Mouse (Mus musculus) megakaryocyte-erythroid progenitor cell, adult 5 weeks (primary cell): ENCODE results near the gene Actbl2. TPM values are rescaled to one million over a fixed set of nuclear protein-coding genes. Genes with fewer than 3 reads are reported as not detected.

Experiments used
- polyA plus RNA-seq: library from polyadenylated mRNA; stranded (reverse); fragments of >175 nt; gene quantifications from 2 replicates; pipeline ENCODE4 v1.2.3, GENCODE M21; 2012

Gene Actbl2
- not detected in 2 replicates for polyA plus RNA-seq

GRCm38 (mm10) chr13:111254713-111255112 is at the start of gene Actbl2:
TSS of gene Actbl2 (plus strand) at chr13:111255013.

Other genes with a start within 250 kb of the Actbl2 start
- gene Gpbp1, start 235.1 kb downstream of the Actbl2 start, polyA plus RNA-seq = 9.2 and 12.7 TPM in 2 replicates